Mouse (Mus musculus) embryonic fibroblast, embryonic 13.5 days (primary cell): ENCODE results near the gene Ctrc.

Source experiments
- CTCF ChIP-seq: IDR thresholded peaks from 2 replicates; pipeline ENCODE4 v1.5.1; 2011; ENCODE audit warnings: mild to moderate bottlenecking, control low read depth, low read length, moderate library complexity, borderline replicate concordance; ENCODE audit not compliant: insufficient read depth
- POLR2A ChIP-seq: IDR thresholded peaks from 2 replicates; pipeline ENCODE4 v1.6.1; 2011; ENCODE audit warnings: low read depth, mild to moderate bottlenecking, control low read depth, low read length, moderate library complexity

GRCm38 (mm10) chr4:141863726-141864280, 17.6 kb upstream of the Ctrc start:
- no peak for TF ChIP-seq CTCF
- no peak for TF ChIP-seq POLR2A
